Mouse (Mus musculus) embryonic facial prominence, embryonic 13.5 days (tissue): ENCODE measurements at regions not wholly inside any gene's neighbourhood (a gene's known extent, or its start where the extent isn't known, plus 50 kb on each side); places are given as distances from the start of the nearest gene placed in this dataset.
A peak's percentile ranks its signal among the peaks of the same experiment; 100 is the strongest.

Source experiments
- ATAC-seq: fragments of 200-750 bp; cut with Nextera tagmentation; 2 replicates; pipeline ENCODE4 v1.8.0; 2017; ENCODE audit warnings: low read depth; ENCODE audit not compliant: insufficient number of reproducible peaks, insufficient read depth, low FRiP score, low TSS enrichment
- H3K27ac ChIP-seq: fragments of 300-500 bp; sonication (generic); 2 replicates; pipeline ENCODE4 v1.5.1; 2015; ENCODE audit warnings: moderate library complexity, mild to moderate bottlenecking, inconsistent platforms
- H3K27me3 ChIP-seq: fragments of 300-500 bp; sonication (generic); 2 replicates; pipeline ENCODE4 v1.6.1; 2015; ENCODE audit warnings: mild to moderate bottlenecking, inconsistent platforms
- H3K36me3 ChIP-seq: fragments of 300-500 bp; sonication (generic); 2 replicates; pipeline ENCODE4 v1.6.1; 2015; ENCODE audit warnings: mild to moderate bottlenecking, inconsistent platforms
- H3K4me1 ChIP-seq: fragments of 300-500 bp; sonication (generic); 2 replicates; pipeline ENCODE4 v1.6.1; 2015; ENCODE audit warnings: inconsistent platforms
- H3K4me2 ChIP-seq: fragments of 300-500 bp; sonication (generic); 2 replicates; pipeline ENCODE4 v1.6.1; 2015; ENCODE audit warnings: moderate library complexity, mild to moderate bottlenecking, inconsistent platforms
- H3K4me3 ChIP-seq: fragments of 300-500 bp; sonication (generic); 2 replicates; pipeline ENCODE4 v1.5.1; 2015; ENCODE audit warnings: mild to moderate bottlenecking, inconsistent platforms
- H3K9ac ChIP-seq: fragments of 300-500 bp; sonication (generic); 2 replicates; pipeline ENCODE4 v1.6.1; 2015; ENCODE audit warnings: mild to moderate bottlenecking, inconsistent platforms
- H3K9me3 ChIP-seq: fragments of 300-500 bp; sonication (generic); 2 replicates; pipeline ENCODE4 v1.6.1; 2016; ENCODE audit warnings: inconsistent platforms
- WGBS: fragments of 180-500 bp; shearing (Covaris S2); methylation state at CpG from one replicate; pipeline ENCODE4 v1.1.7; 2015; ENCODE audit warnings: mixed read lengths; 5-methylcytosine and 5-hydroxymethylcytosine counted together

DNA sequence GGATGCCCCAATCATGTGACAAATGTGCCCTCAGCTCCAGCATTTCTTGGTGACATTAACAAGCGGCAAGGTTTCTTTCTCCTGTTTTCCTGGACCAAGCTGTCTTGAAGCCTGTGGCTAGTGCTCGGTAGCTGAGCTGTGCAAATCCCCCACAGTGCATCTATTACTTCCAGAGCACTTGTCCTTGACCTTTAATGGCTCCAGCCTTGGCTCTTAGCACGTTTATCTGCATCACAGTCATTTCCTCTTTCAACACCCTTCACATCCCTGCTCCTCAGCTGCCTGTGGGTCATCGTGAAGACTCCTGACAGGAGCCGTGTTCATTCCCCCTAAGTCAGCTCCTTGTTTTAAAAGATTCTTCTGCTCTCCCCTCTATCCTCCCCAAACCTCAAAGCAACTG, 309.5 kb upstream of the Nfe2l3 start:
- WGBS = 50% methylated on average over 5 of the region's 5 CpGs
- no peak overlapping the region for H3K4me2 ChIP-seq
- H3K36me3 ChIP-seq = no peaks in the 10 kb centered on the region
- H3K9ac ChIP-seq = no peak overlapping the region
- no peak for ATAC-seq
- H3K27ac ChIP-seq = no peak overlapping the region
- no peaks in the 10 kb centered on the region for H3K9me3 ChIP-seq
- no peaks in the 10 kb centered on the region for H3K27me3 ChIP-seq
- H3K4me1 ChIP-seq = peaks cover 36% of the 10 kb centered on the region
- H3K4me3 ChIP-seq = no peak overlapping the region

DNA sequence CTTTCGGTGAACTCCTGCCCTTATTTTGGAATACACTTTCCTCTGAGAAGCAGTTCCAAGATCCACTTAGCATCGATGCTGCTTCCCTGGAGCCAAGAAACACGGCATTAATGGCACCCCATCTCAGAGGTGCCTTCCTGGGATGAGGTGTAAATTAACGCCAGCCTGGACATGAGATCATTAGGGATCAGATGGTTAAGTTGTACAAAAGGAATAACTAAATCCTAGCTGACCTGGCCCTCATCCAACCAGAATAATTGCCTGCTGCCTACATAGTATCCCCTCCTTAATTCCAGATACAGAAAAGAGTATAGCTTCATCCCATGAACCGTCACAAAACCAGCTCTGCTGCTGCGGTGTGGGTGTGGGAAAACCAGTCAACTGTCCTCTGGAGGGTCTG, 304.6 kb upstream of the Nfe2l3 start:
- Histone ChIP-seq H3K9ac (no peak overlapping the region), H3K4me2 (no peak overlapping the region), H3K27me3 (no peaks in the 10 kb centered on the region), H3K4me3 (no peak overlapping the region), H3K4me1 (no peaks in the 10 kb centered on the region), H3K9me3 (no peaks in the 10 kb centered on the region), H3K27ac (no peak overlapping the region), H3K36me3 (no peaks in the 10 kb centered on the region)
- WGBS = 75% methylated on average over 6 of the region's 6 CpGs
- ATAC-seq = no peak

DNA sequence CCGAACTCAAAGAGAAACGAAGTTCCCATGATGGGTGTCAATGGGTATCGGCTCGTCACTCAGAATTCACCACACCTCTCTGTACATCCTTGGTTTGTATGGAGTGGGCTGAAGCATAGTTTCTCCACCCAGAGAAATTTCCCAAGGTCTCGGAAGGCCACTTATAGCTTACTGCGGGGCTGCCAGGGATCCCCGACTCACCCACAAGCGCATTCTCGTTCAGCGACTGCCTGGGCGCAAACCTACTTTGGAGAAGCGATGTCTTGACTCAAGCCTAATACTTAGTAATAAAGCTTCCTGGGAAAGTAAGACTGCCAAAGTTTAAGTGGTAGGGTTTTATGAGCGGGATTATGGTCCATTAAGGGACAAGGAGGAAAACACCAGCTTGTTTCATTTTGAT, 303.4 kb upstream of the Nfe2l3 start:
- Histone ChIP-seq H3K4me2 (no peak overlapping the region), H3K36me3 (no peaks in the 10 kb centered on the region), H3K4me3 (no peak overlapping the region), H3K9ac (no peak overlapping the region), H3K9me3 (no peaks in the 10 kb centered on the region), H3K4me1 (no peaks in the 10 kb centered on the region), H3K27me3 (no peaks in the 10 kb centered on the region), H3K27ac (no peak overlapping the region)
- no peak for ATAC-seq
- 95% methylated on average over 13 of the region's 13 CpGs for WGBS

DNA sequence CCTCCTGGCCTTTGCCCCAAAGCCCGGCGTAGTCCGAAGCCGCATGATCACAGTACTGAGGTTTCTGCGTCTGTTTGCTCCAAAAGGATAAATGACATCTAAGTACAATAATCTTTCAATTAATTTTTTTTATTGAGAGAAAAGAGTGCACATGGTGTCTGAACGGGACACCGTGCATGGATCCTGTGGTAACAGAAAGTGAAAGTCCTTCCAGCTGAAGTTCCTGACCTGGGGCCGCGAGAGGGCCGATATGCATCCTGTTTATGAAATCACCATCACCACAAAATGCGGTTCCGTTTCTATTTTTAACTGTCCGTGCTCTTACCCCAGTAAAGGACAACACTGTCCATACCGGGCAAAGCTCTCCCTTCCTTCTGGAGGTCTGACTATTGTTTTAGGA, 302.9 kb upstream of the Nfe2l3 start:
- Histone ChIP-seq H3K27ac (no peak overlapping the region), H3K9ac (no peak overlapping the region), H3K36me3 (no peaks in the 10 kb centered on the region), H3K4me3 (no peak overlapping the region), H3K4me2 (no peak overlapping the region), H3K9me3 (no peaks in the 10 kb centered on the region), H3K4me1 (no peaks in the 10 kb centered on the region), H3K27me3 (no peaks in the 10 kb centered on the region)
- WGBS = 91% methylated on average over 14 of the region's 14 CpGs
- ATAC-seq = no peak

DNA sequence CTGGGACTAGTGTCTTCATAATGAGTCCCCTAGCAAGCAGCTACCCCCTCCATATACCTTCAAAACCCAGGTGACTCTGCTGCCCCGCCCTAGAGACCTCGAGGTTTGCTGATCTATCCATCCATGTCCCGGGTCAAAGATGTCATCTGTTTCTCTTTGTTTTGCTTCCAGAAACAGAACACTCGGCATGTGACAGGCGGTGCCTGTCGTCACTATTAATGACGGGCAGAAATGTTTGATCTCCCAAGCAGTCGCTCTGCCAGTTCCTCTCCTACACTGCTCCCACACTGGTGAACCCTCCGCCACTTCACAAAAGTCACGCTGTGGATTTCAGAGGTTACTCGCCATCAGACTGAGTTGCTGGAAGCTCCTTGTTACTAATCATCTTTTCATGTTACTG, 287.7 kb upstream of the Nfe2l3 start:
- no peaks in the 10 kb centered on the region for H3K27me3 ChIP-seq
- no peak overlapping the region for H3K9ac ChIP-seq
- 54% methylated on average over 11 of the region's 11 CpGs for WGBS
- ATAC-seq = no peak
- H3K27ac ChIP-seq = no peak overlapping the region
- H3K9me3 ChIP-seq = no peaks in the 10 kb centered on the region
- peaks cover 6% of the 10 kb centered on the region; the same call in 1 of the 2 replicates for H3K4me1 ChIP-seq
- no peak overlapping the region for H3K4me3 ChIP-seq
- no peak overlapping the region for H3K4me2 ChIP-seq
- no peaks in the 10 kb centered on the region for H3K36me3 ChIP-seq

DNA sequence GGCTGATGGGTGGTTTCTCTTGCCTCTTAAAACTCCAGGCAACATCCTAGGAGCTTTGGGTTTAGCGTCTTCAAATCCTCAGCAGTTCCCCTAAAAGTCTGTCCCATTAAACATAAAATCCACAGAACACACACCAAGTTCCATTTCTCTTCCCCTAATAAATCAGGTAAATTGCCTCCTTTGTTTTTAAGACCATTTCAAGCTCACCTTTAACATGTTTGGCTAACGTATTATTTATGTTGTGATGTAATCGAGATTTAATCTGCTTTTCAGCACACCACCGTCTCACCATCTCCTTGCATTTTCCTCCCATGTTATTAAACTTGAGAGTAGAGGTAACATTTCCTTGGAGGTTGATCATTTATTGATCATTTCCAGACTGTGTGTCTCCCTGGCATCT, 286.6 kb upstream of the Nfe2l3 start:
- 77% methylated on average over 4 of the region's 4 CpGs for WGBS
- peaks cover 10% of the 10 kb centered on the region; the same call in 1 of the 2 replicates for H3K4me1 ChIP-seq
- H3K4me2 ChIP-seq = no peak overlapping the region
- no peak overlapping the region for H3K27ac ChIP-seq
- no peaks in the 10 kb centered on the region for H3K9me3 ChIP-seq
- no peaks in the 10 kb centered on the region for H3K36me3 ChIP-seq
- H3K27me3 ChIP-seq = no peaks in the 10 kb centered on the region
- no peak for ATAC-seq
- H3K4me3 ChIP-seq = no peak overlapping the region
- H3K9ac ChIP-seq = no peak overlapping the region

DNA sequence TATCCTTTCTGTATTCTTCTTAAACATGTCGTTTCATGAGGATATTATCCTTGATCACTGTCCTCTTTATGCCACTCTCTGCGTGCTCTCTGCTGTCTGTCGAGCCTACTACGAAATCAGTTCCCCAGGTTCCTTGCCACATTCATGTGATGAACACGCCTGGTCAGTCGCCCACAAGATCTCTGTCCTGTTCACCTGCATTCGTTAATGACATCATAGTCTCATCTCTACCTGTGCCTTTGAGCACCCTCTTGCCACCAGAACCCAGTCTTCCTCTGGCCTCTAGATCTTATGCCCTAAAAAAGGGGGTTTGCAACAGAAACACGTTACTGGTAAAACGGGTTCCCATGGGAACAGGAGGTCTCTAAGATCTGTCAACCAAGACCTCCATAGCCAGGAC, 283.6 kb upstream of the Nfe2l3 start:
- H3K4me1 ChIP-seq = peaks cover 13% of the 10 kb centered on the region
- no peak for ATAC-seq
- H3K9ac ChIP-seq = no peak overlapping the region
- H3K4me3 ChIP-seq = no peak overlapping the region
- H3K36me3 ChIP-seq = no peaks in the 10 kb centered on the region
- WGBS = 87% methylated on average over 9 of the region's 9 CpGs
- H3K27me3 ChIP-seq = no peaks in the 10 kb centered on the region
- H3K9me3 ChIP-seq = no peaks in the 10 kb centered on the region
- no peak overlapping the region for H3K4me2 ChIP-seq
- H3K27ac ChIP-seq = peak overlapping the region; percentile 3; the same call in 1 of the 2 replicates

DNA sequence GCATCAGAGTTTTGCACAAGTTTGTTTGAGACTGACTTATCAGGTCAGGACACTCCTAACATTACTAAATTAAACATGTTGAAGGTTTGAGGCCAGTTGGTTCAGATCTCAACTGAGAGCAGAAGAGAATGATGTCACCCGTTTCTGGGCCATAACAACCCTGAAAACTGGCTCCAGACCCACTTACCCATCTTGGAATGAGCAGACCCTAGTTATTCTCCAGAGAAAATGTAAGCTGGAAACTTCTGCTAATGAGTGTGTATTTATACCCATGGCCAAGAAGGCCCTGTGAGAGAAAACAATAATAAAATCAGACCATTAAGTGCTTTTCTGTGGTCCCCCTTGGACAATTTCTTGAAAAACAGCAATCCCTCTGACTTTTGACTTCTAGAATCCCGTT, 282.4 kb upstream of the Nfe2l3 start:
- no peak for ATAC-seq
- Histone ChIP-seq H3K9ac (no peak overlapping the region), H3K4me2 (no peak overlapping the region), H3K27me3 (no peaks in the 10 kb centered on the region), H3K4me3 (no peak overlapping the region), H3K36me3 (no peaks in the 10 kb centered on the region), H3K27ac (no peak overlapping the region), H3K4me1 (peaks cover 7% of the 10 kb centered on the region), H3K9me3 (no peaks in the 10 kb centered on the region)
- 82% methylated on average over 2 of the region's 2 CpGs for WGBS

DNA sequence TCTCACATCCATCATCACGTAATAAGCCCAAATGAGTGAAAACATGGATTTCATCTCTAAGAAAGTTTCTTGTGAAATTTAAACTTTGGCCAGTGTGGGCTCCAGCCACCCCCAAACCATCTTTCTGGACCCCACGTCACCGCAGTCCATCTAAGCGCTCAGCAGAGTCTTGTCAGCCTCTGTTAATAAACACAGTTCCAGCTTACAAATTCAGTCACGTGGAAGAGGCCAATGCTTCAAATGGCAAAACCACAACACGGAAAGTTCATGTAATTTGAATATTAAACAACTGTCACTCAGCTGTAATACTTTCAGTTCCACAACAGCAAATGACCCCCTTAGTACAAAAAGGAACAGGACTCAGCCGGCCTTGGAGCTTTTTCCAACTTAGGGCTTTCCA, 282.0 kb upstream of the Nfe2l3 start:
- no peak for ATAC-seq
- Histone ChIP-seq H3K4me1 (peaks cover 7% of the 10 kb centered on the region), H3K4me2 (no peak overlapping the region), H3K36me3 (no peaks in the 10 kb centered on the region), H3K27ac (no peak overlapping the region), H3K9ac (no peak overlapping the region), H3K9me3 (no peaks in the 10 kb centered on the region), H3K27me3 (no peaks in the 10 kb centered on the region), H3K4me3 (no peak overlapping the region)
- WGBS = 92% methylated on average over 7 of the region's 7 CpGs

DNA sequence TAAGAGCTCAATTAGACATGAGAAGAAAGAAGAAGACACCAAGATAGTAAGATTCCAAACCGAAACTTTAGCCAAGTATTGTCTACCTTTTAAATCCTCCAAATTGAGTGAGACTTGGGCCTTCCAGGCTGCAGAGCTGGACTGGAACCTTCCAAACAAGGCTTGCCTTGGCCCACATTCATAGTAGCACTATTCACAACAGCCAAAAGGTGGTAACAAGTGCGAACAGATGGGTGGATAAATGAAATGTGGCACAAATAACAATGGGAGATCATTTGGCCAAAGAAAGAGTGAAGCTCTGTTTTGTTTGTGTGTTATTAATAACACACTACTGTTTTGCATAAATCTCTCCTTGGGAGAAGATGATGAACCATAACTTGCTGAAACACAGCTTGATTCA, 281.6 kb upstream of the Nfe2l3 start:
- no peaks in the 10 kb centered on the region for H3K9me3 ChIP-seq
- no peaks in the 10 kb centered on the region for H3K27me3 ChIP-seq
- no peaks in the 10 kb centered on the region for H3K36me3 ChIP-seq
- peaks cover 7% of the 10 kb centered on the region for H3K4me1 ChIP-seq
- WGBS = 82% methylated on average over 2 of the region's 2 CpGs
- no peak overlapping the region for H3K4me3 ChIP-seq
- H3K27ac ChIP-seq = 0 out of 2 replicates have a peak overlapping the region, but pooled peaks have one; percentile 39
- ATAC-seq = no peak
- H3K4me2 ChIP-seq = no peak overlapping the region
- no peak overlapping the region for H3K9ac ChIP-seq

DNA sequence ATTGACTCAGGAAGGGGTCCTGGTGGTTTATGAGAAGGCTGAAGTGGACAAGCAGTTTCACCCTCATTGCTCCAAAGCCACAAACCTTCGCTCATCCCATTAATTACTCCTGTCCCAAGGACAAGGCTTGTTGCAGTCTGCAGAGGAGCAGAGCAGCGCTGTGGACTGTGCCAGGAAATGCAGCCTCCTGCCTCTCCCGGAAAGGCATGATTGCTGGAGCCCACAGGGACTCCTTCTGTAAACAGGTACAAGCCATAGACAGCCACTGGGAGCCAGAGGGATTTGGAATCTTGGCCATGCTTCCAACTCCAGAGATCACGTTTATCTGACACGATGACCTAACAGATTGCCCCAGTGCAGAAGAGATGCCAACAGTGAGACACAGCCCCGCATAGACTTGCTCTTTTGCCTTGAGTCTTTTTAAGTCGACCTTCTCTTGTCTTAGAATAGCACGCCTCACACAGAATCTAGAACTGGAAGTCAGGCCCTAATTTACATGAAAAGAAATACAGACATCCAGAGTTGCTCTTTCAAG, 275.6 kb upstream of the Nfe2l3 start:
- no peak for ATAC-seq
- Histone ChIP-seq H3K27me3 (no peaks in the 10 kb centered on the region), H3K27ac (peak overlapping the region; percentile 4), H3K4me2 (no peak overlapping the region), H3K36me3 (no peaks in the 10 kb centered on the region), H3K4me1 (peaks cover 9% of the 10 kb centered on the region), H3K4me3 (no peak overlapping the region), H3K9ac (no peak overlapping the region), H3K9me3 (no peaks in the 10 kb centered on the region)
- 66% methylated on average over 8 of the region's 8 CpGs for WGBS

DNA sequence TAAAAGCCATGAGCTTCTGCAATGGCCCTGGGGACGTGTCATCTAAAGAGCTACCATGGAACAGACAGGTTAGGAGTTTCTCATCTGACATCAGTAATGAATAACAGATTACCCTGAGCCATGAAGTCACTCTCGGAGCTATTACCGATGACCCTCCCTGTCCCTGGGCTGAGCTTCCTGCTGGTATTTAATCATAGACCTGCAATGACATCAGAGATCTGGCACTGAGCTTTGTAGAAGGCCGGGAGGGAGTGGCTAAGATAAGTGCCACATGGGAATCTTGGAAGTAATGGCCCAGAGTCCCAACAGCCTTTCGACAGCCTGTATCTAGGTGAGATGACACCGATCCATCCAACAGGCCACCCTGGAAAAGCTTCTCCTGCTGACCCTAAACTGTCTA, 271.3 kb upstream of the Nfe2l3 start:
- Histone ChIP-seq H3K4me2 (no peak overlapping the region), H3K27me3 (no peaks in the 10 kb centered on the region), H3K27ac (peak overlapping the region; percentile 90), H3K4me1 (peaks cover 27% of the 10 kb centered on the region), H3K9me3 (no peaks in the 10 kb centered on the region), H3K36me3 (no peaks in the 10 kb centered on the region), H3K9ac (no peak overlapping the region), H3K4me3 (no peak overlapping the region)
- ATAC-seq = no peak
- WGBS = 65% methylated on average over 6 of the region's 6 CpGs
